22 mouse cellular contexts compared by ENCODE assay signal in the genomic region with DNA sequence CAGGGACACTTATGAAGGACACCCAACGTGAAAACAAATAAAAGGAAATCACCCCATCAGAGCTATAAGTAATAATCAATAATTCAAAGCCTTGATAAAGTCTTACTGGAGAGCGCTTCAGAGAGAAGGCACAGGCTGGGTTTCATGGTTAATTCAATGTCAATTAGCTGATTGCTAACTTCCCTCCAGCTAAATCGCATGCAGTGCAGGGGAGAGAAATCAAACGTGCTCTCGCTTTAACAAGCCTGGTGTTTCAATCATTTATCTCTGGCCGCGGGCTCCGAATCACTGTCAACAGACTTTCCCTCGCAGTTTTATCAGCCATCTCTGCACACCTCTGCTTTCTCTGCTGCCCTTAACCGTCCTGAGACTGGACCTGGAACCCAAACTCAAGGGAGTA. TPM values are rescaled to one million over a fixed set of nuclear protein-coding genes. Genes with fewer than 3 reads are reported as not detected.
"Had no signal": no experiment of that assay in that cellular context is flagged by ENCODE, and none has a peak within 500 bp of the region (broad histone marks: within the 10 kb centered on the region; RNA-seq: fewer than 3 reads in every experiment).

No protein-coding gene starts in this region.

- DNase-seq: lung, adult 18-20 months; right cerebral cortex, adult 18-20 months; right cerebral cortex, postnatal 25 days; right cerebral cortex, postnatal 4 days; spleen, adult 18-20 months; thymus, adult 18-20 months; thymus, postnatal 36 days had no signal

- H3K4me2 ChIP-seq: liver, embryonic 12.5 days; lung, embryonic 14.5 days; midbrain, embryonic 12.5 days; neural tube, embryonic 13.5 days; neural tube, embryonic 15.5 days had no signal

- ATAC-seq: liver, embryonic 12.5 days; midbrain, embryonic 16.5 days had no signal

- H3K36me3 ChIP-seq: liver, embryonic 12.5 days; midbrain, embryonic 12.5 days; neural tube, embryonic 13.5 days; neural tube, embryonic 15.5 days had no signal

- H3K27ac ChIP-seq: liver, embryonic 12.5 days; liver, embryonic 14.5 days; midbrain, embryonic 12.5 days; neural tube, embryonic 13.5 days; neural tube, embryonic 15.5 days had no signal

- H3K9ac ChIP-seq: liver, embryonic 12.5 days; liver, embryonic 14.5 days; lung, embryonic 14.5 days; midbrain, embryonic 12.5 days; neural tube, embryonic 13.5 days; neural tube, embryonic 15.5 days had no signal

- H3K4me1 ChIP-seq: liver, embryonic 12.5 days; midbrain, embryonic 12.5 days had no signal

- H3K9me3 ChIP-seq: liver, embryonic 12.5 days; midbrain, embryonic 12.5 days; neural tube, embryonic 13.5 days; neural tube, embryonic 15.5 days had no signal

- H3K4me3 ChIP-seq: liver, embryonic 12.5 days; midbrain, embryonic 12.5 days; myocyte; neural tube, embryonic 13.5 days; neural tube, embryonic 15.5 days had no signal

RNA-seq across cellular contexts. Expression of a gene that starts 22.3 kb away (rescaled TPM):
- total RNA-seq: megakaryocyte, adult 5-6 weeks; megakaryocyte-erythroid progenitor cell, adult 5-6 weeks had no signal
- polyA plus RNA-seq: liver, embryonic 12.5 days; liver, embryonic 14.5 days; liver, embryonic 16.5 days; lung, embryonic 14.5 days; lung, embryonic 16.5 days; myocyte; small intestine, adult 2 months; stomach, embryonic 16.5 days; thymus, postnatal 0 days had no signal

RNA-seq across cellular contexts. Expression of a gene that starts 23.8 kb away (rescaled TPM):
- total RNA-seq: megakaryocyte, adult 5-6 weeks had no signal
- polyA plus RNA-seq: liver, embryonic 16.5 days had no signal
